8 mouse cellular contexts compared by ENCODE assay signal in genomic region chr13:21974726-21975473, GRCm38 (mm10). TPM values are rescaled to one million over a fixed set of nuclear protein-coding genes. Genes with fewer than 3 reads are reported as not detected.
DNase-seq lines count a peak whose midpoint lies in the region; ATAC-seq and TF ChIP-seq lines count a peak whose summit lies in the region.

No protein-coding gene starts in this region.

- 5% methylated on average over 20 of the region's 20 CpGs for WGBS in forebrain, embryonic 12.5 days
- WGBS in liver, embryonic 15.5 days (ENCODE audit: insufficient replicate concordance): 3% methylated on average over 20 of the region's 20 CpGs
- WGBS in neural tube, embryonic 11.5 days: 5% methylated on average over 20 of the region's 20 CpGs

- peak; percentile 92 for ATAC-seq in forebrain, embryonic 12.5 days (ENCODE audit: low FRiP score)
- peak; percentile 93 for ATAC-seq in liver, embryonic 15.5 days (ENCODE audit: insufficient read depth)
- ATAC-seq in neural tube, embryonic 11.5 days (ENCODE audit: insufficient read depth, low FRiP score, low TSS enrichment): peak; percentile 96

- H3K9me3 ChIP-seq in ES-Bruce4 (replicated peaks; ENCODE audit: control insufficient read depth, insufficient read depth, low read length, poor library complexity, severe bottlenecking): no peaks in the 10 kb centered on the region
- no peaks in the 10 kb centered on the region for H3K9me3 ChIP-seq in forebrain, embryonic 12.5 days
- no peaks in the 10 kb centered on the region for H3K9me3 ChIP-seq in liver, embryonic 15.5 days (replicated peaks)
- H3K9me3 ChIP-seq in neural tube, embryonic 11.5 days (ENCODE audit: control insufficient read depth, low read length): no peaks in the 10 kb centered on the region

- intact Hi-C loops in heart, postnatal 10 days (cut with DNase I): loop anchor here (1.0 to 2.0 kb wide), 2 partner anchors 34 to 53 kb away; no protein-coding TSS in a partner anchor

- H3K4me2 ChIP-seq in forebrain, embryonic 12.5 days: peak overlapping the region; percentile 48
- H3K4me2 ChIP-seq in liver, embryonic 15.5 days: peak overlapping the region; percentile 53
- peak overlapping the region; percentile 42 for H3K4me2 ChIP-seq in neural tube, embryonic 11.5 days (ENCODE audit: low read depth)

- no peak for TF ChIP-seq POLR2A in ES-Bruce4 (IDR thresholded peaks at IDR 0.05; ENCODE audit: insufficient read depth, low read length)

- no peaks in the 10 kb centered on the region for H3K27me3 ChIP-seq in ES-Bruce4 (ENCODE audit: control insufficient read depth, insufficient read depth, low read length, poor library complexity, severe bottlenecking)
- peaks cover 12% of the 10 kb centered on the region for H3K27me3 ChIP-seq in forebrain, embryonic 12.5 days
- peaks cover 30% of the 10 kb centered on the region for H3K27me3 ChIP-seq in liver, embryonic 15.5 days
- H3K27me3 ChIP-seq in neural tube, embryonic 11.5 days (ENCODE audit: control insufficient read depth, insufficient read depth, low read length): 0 out of 2 replicates have a peak, but pooled peaks cover 4% of the 10 kb centered on the region

- no peak for TF ChIP-seq CTCF in ES-Bruce4 (IDR thresholded peaks at IDR 0.05; ENCODE audit: low read depth, low read length)

- peak overlapping the region; percentile 99 for H3K4me3 ChIP-seq in ES-Bruce4 (ENCODE audit: low read depth, low read length)
- peak overlapping the region; percentile 56 for H3K4me3 ChIP-seq in forebrain, embryonic 12.5 days (replicated peaks)
- H3K4me3 ChIP-seq in liver, embryonic 15.5 days (replicated peaks): peak overlapping the region; percentile 68
- H3K4me3 ChIP-seq in neural tube, embryonic 11.5 days (ENCODE audit: low read depth, low read length): peak overlapping the region; percentile 65

- H3K27ac ChIP-seq in ES-Bruce4 (ENCODE audit: insufficient read depth, low read length): peak overlapping the region; percentile 83
- peak overlapping the region; percentile 87 for H3K27ac ChIP-seq in forebrain, embryonic 12.5 days
- H3K27ac ChIP-seq in liver, embryonic 15.5 days (replicated peaks): peak overlapping the region; percentile 77
- peak overlapping the region; percentile 85 for H3K27ac ChIP-seq in neural tube, embryonic 11.5 days (ENCODE audit: low read depth, low read length)

- H3K4me1 ChIP-seq in ES-Bruce4 (ENCODE audit: control insufficient read depth, insufficient read depth, low read length): peaks cover under 1% of the 10 kb centered on the region
- H3K4me1 ChIP-seq in forebrain, embryonic 12.5 days: no peaks in the 10 kb centered on the region
- H3K4me1 ChIP-seq in liver, embryonic 15.5 days (replicated peaks): peaks cover 11% of the 10 kb centered on the region; the same call in 1 of the 2 replicates
- H3K4me1 ChIP-seq in neural tube, embryonic 11.5 days (ENCODE audit: control insufficient read depth, insufficient read depth, low read length): no peaks in the 10 kb centered on the region

- H3K9ac ChIP-seq in ES-Bruce4 (ENCODE audit: low read depth, poor library complexity, severe bottlenecking): peak overlapping the region; percentile 90
- peak overlapping the region; percentile 73 for H3K9ac ChIP-seq in forebrain, embryonic 12.5 days
- H3K9ac ChIP-seq in liver, embryonic 15.5 days: peak overlapping the region; percentile 64
- H3K9ac ChIP-seq in neural tube, embryonic 11.5 days (ENCODE audit: low read length): peak overlapping the region; percentile 90

- DNase-seq in c-Kit-positive CD71-positive TER-119-positive erythroid progenitor cells, embryonic 14.5 days (ENCODE audit: low spot score): peak; percentile 87
- peak; percentile 79 to 81 for DNase-seq in heart, postnatal 10 days
- DNase-seq in kidney, postnatal 4 days: peak; percentile 68 to 77
- peak; percentile 83 for DNase-seq in neural tube, embryonic 11.5 days (ENCODE audit: low spot score)
- peak; percentile 72 for DNase-seq in telencephalon, adult 2 months (ENCODE audit: low read depth, low spot score)

- H3K36me3 ChIP-seq in ES-Bruce4 (ENCODE audit: control insufficient read depth, insufficient read depth, low read length, poor library complexity, severe bottlenecking): no peaks in the 10 kb centered on the region
- H3K36me3 ChIP-seq in forebrain, embryonic 12.5 days (replicated peaks): no peaks in the 10 kb centered on the region
- H3K36me3 ChIP-seq in liver, embryonic 15.5 days (replicated peaks): no peaks in the 10 kb centered on the region
- no peaks in the 10 kb centered on the region for H3K36me3 ChIP-seq in neural tube, embryonic 11.5 days (ENCODE audit: control insufficient read depth, insufficient read depth, low read length)

- 0 out of 2 replicates have a peak, but pooled peaks have one; percentile 52 for TF ChIP-seq EP300 in ES-Bruce4 (IDR thresholded peaks at IDR 0.05; ENCODE audit: insufficient read depth, low read depth, low read length)

RNA-seq across cellular contexts. Expression of gene Pom121l2, which starts 6.1 kb away (rescaled TPM):
- not detected in 2 replicates for polyA plus RNA-seq in ES-Bruce4 (2011; ENCODE audit: insufficient read depth, insufficient read length, low read depth, missing spikeins)
- polyA plus RNA-seq in forebrain, embryonic 12.5 days (2016; fragmentation: Nextera tagmentation; extraction: Ambion mirVana): 0.13 TPM in 1 of 2 replicates, not detected in the other
- not detected for total RNA-seq in heart, postnatal 10 days (2021)
- not detected in 2 replicates for polyA plus RNA-seq in liver, embryonic 15.5 days (2015; fragmentation: Nextera tagmentation; extraction: Ambion mirVana)
- polyA plus RNA-seq in neural tube, embryonic 11.5 days (2014; fragmentation: Nextera tagmentation; extraction: Ambion mirVana): 0.16 and 0.19 TPM in 2 replicates

RNA-seq across cellular contexts. Expression of gene Zfp184, which starts 30.0 kb away (rescaled TPM):
- 8.1 and 11.5 TPM in 2 replicates for polyA plus RNA-seq in ES-Bruce4 (2011; ENCODE audit: insufficient read depth, insufficient read length, low read depth, missing spikeins)
- polyA plus RNA-seq in forebrain, embryonic 12.5 days (2016; fragmentation: Nextera tagmentation; extraction: Ambion mirVana): 24.5 and 26.7 TPM in 2 replicates
- 1 to 10 TPM; 1.4 to 1.9 TPM for total RNA-seq in heart, postnatal 10 days (2021)
- 0.59 and 0.71 TPM in 2 replicates for polyA plus RNA-seq in liver, embryonic 15.5 days (2015; fragmentation: Nextera tagmentation; extraction: Ambion mirVana)
- 22.1 and 25.9 TPM in 2 replicates for polyA plus RNA-seq in neural tube, embryonic 11.5 days (2014; fragmentation: Nextera tagmentation; extraction: Ambion mirVana)

RNA-seq across cellular contexts. Expression of gene Prss16, which starts 34.6 kb away (rescaled TPM):
- 4.1 and 6.9 TPM in 2 replicates for polyA plus RNA-seq in ES-Bruce4 (2011; ENCODE audit: insufficient read depth, insufficient read length, low read depth, missing spikeins)
- 0.28 TPM in 1 of 2 replicates, not detected in the other for polyA plus RNA-seq in forebrain, embryonic 12.5 days (2016; fragmentation: Nextera tagmentation; extraction: Ambion mirVana)
- total RNA-seq in heart, postnatal 10 days (2021): not detected
- 0.62 and 1.0 TPM in 2 replicates for polyA plus RNA-seq in liver, embryonic 15.5 days (2015; fragmentation: Nextera tagmentation; extraction: Ambion mirVana)
- polyA plus RNA-seq in neural tube, embryonic 11.5 days (2014; fragmentation: Nextera tagmentation; extraction: Ambion mirVana): 0.21 and 0.27 TPM in 2 replicates

Comparison
In these comparisons a context has a peak if more than half of its experiments do, and no peak if none do; other contexts are left out.
1. Peak in every context shown above with its lines: DNase-seq, ATAC-seq, H3K4me3 ChIP-seq and H3K27ac ChIP-seq.